Mouse (Mus musculus) fibroblast of lung, adult 2 months (primary cell): ENCODE results near the gene Cltc.
"Not testable (repeated sequence)": the region's sequence is repeated elsewhere in the genome, so short reads cannot be mapped to it uniquely, and the experiment has no call there.

Experiments
- DNase-seq: peaks from one replicate; pipeline ENCODE4 v3.0.0-alpha.2; 2011; ENCODE audit warnings: low read depth

The Cltc gene

GRCm38 (mm10) chr11:86757480-86758371 is at the start of gene Cltc:
TSS of gene Cltc (minus strand) at chr11:86757565.
- DNase-seq: peak; percentile 99

DNA sequence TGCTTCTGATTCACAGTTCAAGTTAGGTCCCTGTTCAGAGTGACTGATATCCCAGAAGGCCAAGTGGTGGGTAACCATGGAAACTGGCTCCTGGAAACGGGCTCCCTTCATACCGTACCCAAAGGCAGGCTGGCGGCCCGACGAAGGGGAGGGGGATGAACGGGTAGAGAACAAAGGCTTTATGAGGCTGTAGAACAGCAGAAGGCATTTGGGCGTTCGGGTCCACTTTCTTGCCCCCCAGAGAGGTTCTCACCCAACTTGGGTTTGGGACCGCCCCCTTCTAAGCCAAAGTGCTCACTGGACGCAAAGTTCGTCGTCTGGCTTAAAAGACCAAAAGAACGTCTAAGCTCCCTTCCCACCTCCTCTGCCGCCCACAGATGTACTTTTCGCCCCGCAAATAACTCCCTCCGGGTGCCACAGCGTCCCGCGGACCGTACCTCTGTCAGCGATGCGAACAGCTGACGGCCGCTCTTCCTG is 49.7 kb upstream of the Cltc start:
- DNase-seq: peak; percentile 31

DNA sequence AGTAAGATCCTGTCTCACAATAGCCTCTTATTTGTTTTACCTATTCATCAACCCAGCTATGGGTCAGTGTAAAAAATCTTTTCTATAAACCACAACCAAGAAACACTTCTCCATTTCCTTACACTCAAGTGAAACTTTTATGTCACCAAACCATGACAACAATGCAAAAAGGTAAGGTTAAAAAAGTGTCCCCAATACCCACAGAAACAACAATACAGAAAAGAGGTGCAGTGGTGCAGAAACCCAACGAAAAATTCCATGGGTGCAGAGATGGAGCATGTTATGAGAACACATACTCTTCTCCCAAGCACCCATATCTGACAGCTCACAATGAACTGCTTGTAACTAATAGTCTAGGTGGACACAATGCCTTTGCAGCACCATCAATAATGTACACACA is 36.8 kb upstream of the Cltc start:
- no peak for DNase-seq

DNA sequence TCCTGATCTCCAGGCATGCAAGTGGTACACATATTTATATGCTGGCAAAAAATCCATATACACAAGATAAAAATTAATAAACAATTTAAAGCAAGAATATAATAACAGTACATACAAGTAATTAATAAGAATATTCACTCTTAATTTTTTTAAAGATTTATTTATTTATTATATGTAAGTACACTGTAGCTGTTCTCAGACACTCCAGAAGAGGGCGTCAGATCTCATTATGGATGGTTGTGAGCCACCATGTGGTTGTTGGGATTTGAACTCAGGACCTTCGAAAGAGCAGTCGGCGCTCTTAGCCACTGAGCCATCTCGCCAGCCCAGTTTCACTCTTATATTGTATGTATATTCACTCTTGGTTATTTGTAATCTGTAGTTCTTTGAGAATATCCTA is 30.1 kb upstream of the Cltc start:
- not testable (repeated sequence) for DNase-seq

GRCm38 (mm10) chr11:86785767-86786166 is 28.4 kb upstream of the Cltc start:
- DNase-seq: no peak

DNA sequence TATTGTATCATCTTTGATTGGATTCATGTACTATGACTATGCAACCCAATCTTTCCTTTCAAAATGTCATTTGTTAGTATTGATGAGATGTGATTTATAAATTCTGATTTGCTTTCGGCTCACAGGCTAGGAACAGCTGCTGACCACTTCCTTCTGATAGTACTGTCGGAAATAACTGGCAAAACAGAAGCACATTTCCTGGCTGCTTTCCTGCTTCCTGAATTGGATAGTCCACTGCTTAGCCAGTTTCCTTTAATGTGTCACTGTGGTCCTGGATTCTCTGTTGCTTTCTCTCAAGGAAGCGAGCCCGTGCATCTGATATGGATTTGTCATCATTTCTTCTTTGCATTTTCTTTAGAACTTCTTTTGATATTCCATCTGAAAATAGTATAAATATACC is 12.5 kb upstream of the Cltc start:
- no peak for DNase-seq

GRCm38 (mm10) chr11:86764501-86764900 is 7.1 kb upstream of the Cltc start:
- DNase-seq: no peak

GRCm38 (mm10) chr11:86763127-86763526 is 5.8 kb upstream of the Cltc start:
- DNase-seq: not testable (repeated sequence)

DNA sequence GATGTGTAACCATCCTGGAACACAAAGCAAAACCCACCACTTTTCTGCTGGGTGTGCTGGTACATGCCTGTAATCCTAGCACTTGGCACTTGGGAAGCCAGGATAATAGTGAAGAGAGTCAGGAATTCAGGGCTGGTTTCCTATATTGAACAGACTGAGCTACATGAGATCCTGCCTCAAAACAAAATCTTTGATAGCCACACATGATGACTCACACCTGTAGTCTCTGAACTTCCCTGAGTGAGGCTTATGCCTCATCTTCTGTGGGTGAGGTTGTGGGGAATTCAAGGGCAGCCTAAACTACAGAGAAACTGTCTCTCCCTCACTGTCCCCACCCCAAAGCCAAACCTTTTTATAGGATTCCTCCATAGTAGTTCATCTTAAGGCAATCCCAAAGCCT is 3.0 kb upstream of the Cltc start:
- no peak for DNase-seq

DNA sequence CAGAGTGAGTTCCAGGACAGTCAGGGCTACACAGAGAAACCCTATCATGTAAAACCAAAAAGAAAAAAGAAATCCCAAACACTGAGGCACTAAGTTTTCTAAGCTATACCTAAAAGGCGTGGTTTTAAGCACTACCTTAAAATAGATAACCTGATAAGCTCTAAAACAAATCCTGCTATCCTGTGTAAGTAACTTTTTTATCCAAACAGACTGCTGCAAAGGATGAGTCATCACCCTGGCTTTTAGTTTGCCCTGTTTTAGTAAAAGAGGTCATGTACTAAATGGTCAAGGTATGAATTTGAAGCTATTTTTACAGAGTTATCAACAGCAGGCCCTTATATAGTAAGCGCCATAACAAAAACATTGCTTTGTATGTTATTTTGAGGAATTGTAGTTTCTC is 2.5 kb upstream of the Cltc start:
- DNase-seq: no peak

- DNase-seq: no peak
These were observed 1.9 kb upstream of the Cltc start for GRCm38 (mm10) chr11:86759226-86759625.

- no peak for DNase-seq
These were observed 1.2 kb upstream of the Cltc start for GRCm38 (mm10) chr11:86758559-86758958.

DNA sequence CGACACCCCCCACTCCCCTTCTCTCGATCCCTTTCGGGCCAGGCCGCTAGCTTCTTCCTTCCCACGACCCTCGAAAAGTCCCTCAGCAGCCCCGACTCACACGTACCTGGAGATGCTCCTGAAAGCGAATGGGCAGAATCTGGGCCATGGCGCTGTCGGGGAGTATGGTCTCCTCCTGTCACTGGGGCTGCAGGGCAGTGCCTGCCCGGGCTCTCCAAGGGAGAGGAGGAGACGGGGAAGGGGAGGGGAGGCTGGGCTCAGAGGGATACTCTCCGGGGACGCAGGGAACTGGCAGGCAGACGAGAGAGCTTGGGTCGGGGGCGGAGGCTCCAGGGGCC is 254 bp downstream of the Cltc start:
- DNase-seq: no peak

- DNase-seq: no peak
These were observed 916 bp downstream of the Cltc start for GRCm38 (mm10) chr11:86756156-86757141.

GRCm38 (mm10) chr11:86752404-86752803 is 5.0 kb downstream of the Cltc start:
- DNase-seq: no peak

DNA sequence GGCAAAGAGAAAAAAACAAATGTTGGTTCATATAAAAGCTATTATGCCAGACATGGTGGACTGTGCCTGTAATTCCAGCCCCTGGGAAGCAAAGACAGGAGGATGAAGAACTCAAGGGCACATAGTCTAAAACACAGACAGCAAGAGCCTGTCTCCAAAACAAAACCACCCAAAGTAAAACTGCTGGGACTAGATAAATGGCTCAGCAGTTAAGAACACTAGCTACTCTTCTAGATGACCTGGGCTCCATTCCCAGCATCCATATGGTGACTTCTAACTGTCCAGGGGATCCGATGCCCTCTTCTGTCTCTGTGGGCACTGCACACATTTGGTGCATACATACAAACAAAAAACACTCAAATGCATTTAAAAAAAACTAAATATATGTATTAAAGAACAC is 6.4 kb downstream of the Cltc start:
- no peak for DNase-seq

- no peak for DNase-seq
These were observed 7.5 kb downstream of the Cltc start for GRCm38 (mm10) chr11:86749776-86750423.

DNA sequence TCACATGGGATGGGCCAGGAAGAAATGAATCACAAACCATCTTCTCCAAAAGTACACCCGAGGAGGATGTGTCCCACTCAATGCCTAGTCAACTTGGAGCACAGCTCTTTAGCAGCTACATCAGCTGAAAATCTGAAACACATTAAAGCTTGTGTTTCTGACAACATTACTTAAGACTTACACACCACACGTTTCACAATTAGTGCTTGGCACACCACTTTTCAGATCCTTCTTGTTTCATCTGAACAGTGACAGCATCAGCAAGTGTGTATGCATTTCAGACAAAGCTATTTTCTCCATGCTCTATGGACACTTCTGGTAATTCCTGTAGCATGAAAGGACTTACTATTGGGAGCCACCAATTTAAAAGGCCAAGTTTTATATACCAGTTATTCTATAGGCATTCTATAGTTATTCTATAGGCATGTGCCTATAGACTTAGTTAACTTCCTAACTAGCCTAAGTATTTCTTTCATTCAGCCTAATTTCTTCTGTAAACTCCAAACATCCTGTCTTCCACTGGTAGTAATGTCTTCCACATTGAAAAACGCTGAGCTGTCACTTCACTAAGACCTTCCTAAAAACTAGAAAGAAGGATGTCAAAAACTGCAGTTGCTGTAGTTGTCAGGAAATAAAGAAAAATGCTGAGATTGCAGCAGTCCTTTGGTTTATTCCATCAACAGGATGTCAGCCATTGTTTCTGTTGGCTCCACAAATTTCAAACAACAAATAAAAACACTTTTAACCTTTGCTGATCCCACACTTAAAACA is 11.5 kb downstream of the Cltc start:
- DNase-seq: no peak

- no peak for DNase-seq
These were observed 14.8 kb downstream of the Cltc start for GRCm38 (mm10) chr11:86742605-86743004.

GRCm38 (mm10) chr11:86741505-86741904 is 15.9 kb downstream of the Cltc start:
- DNase-seq: no peak

DNA sequence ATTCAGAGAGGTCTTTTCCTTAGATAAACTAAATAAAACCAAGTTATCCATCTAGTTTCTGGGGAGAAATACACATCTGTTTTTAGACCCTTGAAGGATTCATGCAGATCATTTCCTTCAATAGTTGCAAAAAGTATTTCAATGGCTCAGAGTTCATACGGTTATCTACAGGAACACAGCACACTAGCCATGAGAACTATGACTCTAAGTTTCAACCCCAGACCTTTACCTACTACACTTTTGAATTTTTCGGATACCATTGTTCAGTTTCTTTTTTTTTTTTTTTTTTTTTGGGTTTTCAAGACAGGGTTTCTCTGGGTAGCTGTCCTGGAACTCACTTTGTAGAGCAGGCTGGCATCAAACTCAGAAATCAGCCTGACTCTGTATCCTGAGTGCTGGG is 17.9 kb downstream of the Cltc start:
- DNase-seq: no peak
